Mouse (Mus musculus): ENCODE data around the gene Cep57l1. TPM values are rescaled to one million over a fixed set of nuclear protein-coding genes. Genes with fewer than 3 reads are reported as not detected.

Gene Cep57l1
- polyA plus RNA-seq, 1 experiment from 2014 or later, result 22.1 TPM

GRCm38 (mm10) chr10:41731932-41732331 is 77.7 kb downstream of the Cep57l1 start:
- H3K9me3 ChIP-seq, result no peaks in the 10 kb centered on the region
- H3K36me3 ChIP-seq, result peaks cover 4% of the 10 kb centered on the region; the same call in 1 of the 2 replicates
- 77% methylated on average over 4 of the region's 4 CpGs for WGBS
- no peak overlapping the region for H3K9ac ChIP-seq
- no peak overlapping the region for H3K4me2 ChIP-seq
- H3K27me3 ChIP-seq (replicated peaks), result no peaks in the 10 kb centered on the region
- 0 out of 2 replicates have a peak overlapping the region, but pooled peaks have one; percentile 60 for H3K27ac ChIP-seq
- H3K4me1 ChIP-seq, result no peaks in the 10 kb centered on the region
- no peak overlapping the region for H3K4me3 ChIP-seq (replicated peaks)
- ATAC-seq (ENCODE audit: insufficient read depth, low FRiP score, low read depth), result no peak

GRCm38 (mm10) chr10:41730746-41731145 is 78.9 kb downstream of the Cep57l1 start:
- no peak for ATAC-seq (ENCODE audit: insufficient read depth, low FRiP score, low read depth)
- no peaks in the 10 kb centered on the region for H3K9me3 ChIP-seq
- no peaks in the 10 kb centered on the region for H3K27me3 ChIP-seq (replicated peaks)
- H3K9ac ChIP-seq, result no peak overlapping the region
- peaks cover 4% of the 10 kb centered on the region; the same call in 1 of the 2 replicates for H3K36me3 ChIP-seq
- no peak overlapping the region for H3K27ac ChIP-seq
- no peak overlapping the region for H3K4me2 ChIP-seq
- no peaks in the 10 kb centered on the region for H3K4me1 ChIP-seq
- H3K4me3 ChIP-seq (replicated peaks), result no peak overlapping the region
- 89% methylated on average over 10 of the region's 10 CpGs for WGBS

- Histone ChIP-seq H3K9me3 (no peaks in the 10 kb centered on the region), H3K36me3 (peaks cover 4% of the 10 kb centered on the region; the same call in 1 of the 2 replicates), H3K4me2 (no peak overlapping the region), H3K27ac (no peak overlapping the region), H3K27me3 (replicated peaks) (no peaks in the 10 kb centered on the region), H3K9ac (no peak overlapping the region), H3K4me1 (no peaks in the 10 kb centered on the region), H3K4me3 (replicated peaks) (no peak overlapping the region)
- no peak for ATAC-seq (ENCODE audit: insufficient read depth, low FRiP score, low read depth)
- 86% methylated on average over 9 of the region's 9 CpGs for WGBS
These were observed 83.5 kb downstream of the Cep57l1 start for GRCm38 (mm10) chr10:41726215-41726614.

DNA sequence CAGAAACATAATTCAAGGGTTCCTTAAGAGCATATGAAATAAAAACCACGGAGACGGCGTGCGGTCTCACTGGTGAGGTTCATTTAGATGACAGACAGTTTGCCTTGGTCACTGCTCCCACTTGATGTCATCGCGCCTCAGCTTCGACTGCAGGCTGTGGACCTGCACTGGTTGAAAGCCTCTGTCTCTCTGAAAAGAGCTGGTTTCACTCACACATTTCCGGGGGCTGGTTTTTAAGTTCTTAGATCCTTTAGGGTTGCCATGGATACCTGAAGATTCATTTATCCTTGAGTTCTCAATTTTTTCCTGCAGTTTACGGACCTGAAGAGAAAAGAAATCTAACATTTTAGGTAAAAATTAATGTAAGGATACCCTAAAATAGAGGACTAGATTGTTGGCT is 90.1 kb downstream of the Cep57l1 start:
- no peak overlapping the region for H3K4me2 ChIP-seq
- no peak overlapping the region for H3K27ac ChIP-seq
- no peaks in the 10 kb centered on the region for H3K36me3 ChIP-seq
- no peak overlapping the region for H3K4me3 ChIP-seq (replicated peaks)
- WGBS, result 81% methylated on average over 9 of the region's 9 CpGs
- no peak for ATAC-seq (ENCODE audit: insufficient read depth, low FRiP score, low read depth)
- no peak overlapping the region for H3K9ac ChIP-seq
- H3K4me1 ChIP-seq, result peaks cover 4% of the 10 kb centered on the region; the same call in 1 of the 2 replicates
- H3K9me3 ChIP-seq, result no peaks in the 10 kb centered on the region
- no peaks in the 10 kb centered on the region for H3K27me3 ChIP-seq (replicated peaks)

DNA sequence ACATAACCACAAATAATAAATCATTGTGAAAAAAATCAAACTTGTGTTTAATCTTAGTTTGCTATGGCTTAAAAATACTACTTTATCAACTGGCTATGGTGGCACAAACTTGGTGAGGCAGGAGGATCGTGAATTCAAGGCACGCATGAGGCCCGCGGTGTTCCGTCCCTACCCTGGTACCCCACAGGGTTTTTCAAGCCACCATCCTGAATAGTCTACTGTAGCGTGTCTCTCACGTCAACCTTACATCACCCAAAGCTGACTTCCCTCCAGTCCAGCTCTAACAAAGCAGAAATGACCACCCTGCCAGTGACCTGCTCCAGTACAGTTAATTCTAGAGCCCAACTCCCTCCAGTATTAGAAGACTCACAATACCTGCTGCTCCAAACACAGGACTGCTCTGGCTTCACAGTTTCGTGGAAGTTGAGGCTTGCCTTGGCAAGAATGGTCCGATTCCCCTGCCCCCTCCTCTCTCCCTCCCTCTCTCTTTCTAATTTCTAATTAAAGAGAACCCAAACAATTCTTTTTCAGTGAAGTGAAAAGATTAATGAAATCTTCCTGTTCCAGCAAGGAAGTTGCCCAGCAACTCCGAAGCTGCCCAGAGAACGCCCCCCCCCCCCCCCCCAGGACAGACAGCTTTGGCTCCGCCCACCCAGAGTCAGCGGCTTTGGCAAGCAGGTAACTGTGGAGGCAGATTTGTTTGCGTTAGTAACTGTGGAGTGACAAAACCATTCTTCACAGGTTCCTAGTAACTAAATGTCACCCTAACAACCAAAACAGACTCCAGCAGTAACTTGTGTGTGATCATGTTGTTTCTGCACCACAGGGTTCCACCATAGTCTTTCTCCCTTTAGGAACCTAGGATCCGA is 93.4 kb downstream of the Cep57l1 start, which contains the start of gene Ccdc162:
Ccdc162 (minus strand) TSS at position 606 of the 869 bp plus-strand sequence.
- H3K9ac ChIP-seq, result no peak within 1 kb of the TSS
- peaks cover 4% of the 10 kb centered on the region; the same call in 1 of the 2 replicates for H3K4me1 ChIP-seq
- no peak; the same call in 1 of the 2 replicates for ATAC-seq (ENCODE audit: insufficient read depth, low FRiP score, low read depth)
- no peaks in the 10 kb centered on the region for H3K9me3 ChIP-seq
- H3K27me3 ChIP-seq (replicated peaks), result no peaks in the 10 kb centered on the region
- peak within 1 kb of the TSS; percentile 28; the same call in 1 of the 2 replicates for H3K27ac ChIP-seq
- H3K4me2 ChIP-seq, result no peak within 1 kb of the TSS; the same call in 1 of the 2 replicates
- no peak within 1 kb of the TSS for H3K4me3 ChIP-seq (replicated peaks)
- WGBS, result 52% methylated on average over 15 of the region's 15 CpGs
- H3K36me3 ChIP-seq, result no peaks in the 10 kb centered on the region

- Histone ChIP-seq H3K9me3 (no peaks in the 10 kb centered on the region), H3K27ac (no peak overlapping the region), H3K4me1 (peaks cover 4% of the 10 kb centered on the region; the same call in 1 of the 2 replicates), H3K4me2 (no peak overlapping the region), H3K9ac (no peak overlapping the region), H3K4me3 (replicated peaks) (no peak overlapping the region), H3K27me3 (replicated peaks) (no peaks in the 10 kb centered on the region), H3K36me3 (no peaks in the 10 kb centered on the region)
- 91% methylated on average over 14 of the region's 14 CpGs for whole genome bisulfite sequencing
- ATAC-seq (ENCODE audit: insufficient read depth, low FRiP score, low read depth), result no peak
These were observed 94.1 kb downstream of the Cep57l1 start for GRCm38 (mm10) chr10:41715557-41715956.

- ATAC-seq (ENCODE audit: insufficient read depth, low FRiP score, low read depth), result no peak
- 78% methylated on average over 7 of the region's 7 CpGs for WGBS
- H3K36me3 ChIP-seq, result no peaks in the 10 kb centered on the region
- no peaks in the 10 kb centered on the region for H3K27me3 ChIP-seq (replicated peaks)
- H3K4me1 ChIP-seq, result peaks cover 4% of the 10 kb centered on the region; the same call in 1 of the 2 replicates
- H3K9ac ChIP-seq, result no peak overlapping the region
- no peaks in the 10 kb centered on the region for H3K9me3 ChIP-seq
- H3K27ac ChIP-seq, result no peak overlapping the region
- no peak overlapping the region for H3K4me3 ChIP-seq (replicated peaks)
- no peak overlapping the region for H3K4me2 ChIP-seq
These were observed 98.2 kb downstream of the Cep57l1 start for GRCm38 (mm10) chr10:41711467-41711866.

GRCm38 (mm10) chr10:41710773-41711172 is 98.9 kb downstream of the Cep57l1 start:
- Histone ChIP-seq H3K27ac (no peak overlapping the region), H3K9ac (no peak overlapping the region), H3K4me1 (no peaks in the 10 kb centered on the region), H3K4me3 (replicated peaks) (no peak overlapping the region), H3K4me2 (no peak overlapping the region), H3K27me3 (replicated peaks) (no peaks in the 10 kb centered on the region), H3K36me3 (no peaks in the 10 kb centered on the region), H3K9me3 (no peaks in the 10 kb centered on the region)
- WGBS, result 76% methylated on average over 8 of the region's 8 CpGs
- ATAC-seq (ENCODE audit: insufficient read depth, low FRiP score, low read depth), result no peak

DNA sequence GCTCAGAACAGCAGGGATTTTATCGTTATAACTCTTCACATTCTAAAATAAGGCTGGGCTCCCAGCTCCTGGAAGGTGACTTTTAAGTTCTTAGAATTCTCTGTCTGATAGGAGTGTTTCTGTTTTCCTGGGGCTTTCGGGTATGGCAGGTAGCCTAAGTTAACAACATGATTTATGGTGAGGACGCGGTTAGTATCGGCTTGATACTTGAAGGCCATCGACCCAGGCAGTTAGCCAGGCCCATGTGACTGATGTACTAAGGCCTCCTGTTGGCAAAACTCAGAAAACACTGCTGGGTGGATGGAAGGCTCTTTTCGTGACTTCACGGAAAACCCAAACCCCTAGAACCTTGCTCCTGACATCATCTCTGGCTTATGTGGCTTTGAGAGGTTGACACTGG is 100.3 kb downstream of the Cep57l1 start:
- no peak overlapping the region for H3K4me3 ChIP-seq (replicated peaks)
- H3K27me3 ChIP-seq (replicated peaks), result no peaks in the 10 kb centered on the region
- 84% methylated on average over 8 of the region's 8 CpGs for WGBS
- no peaks in the 10 kb centered on the region for H3K4me1 ChIP-seq
- H3K4me2 ChIP-seq, result no peak overlapping the region
- no peak overlapping the region for H3K9ac ChIP-seq
- no peaks in the 10 kb centered on the region for H3K9me3 ChIP-seq
- no peak overlapping the region for H3K27ac ChIP-seq
- no peaks in the 10 kb centered on the region for H3K36me3 ChIP-seq
- ATAC-seq (ENCODE audit: insufficient read depth, low FRiP score, low read depth), result no peak

DNA sequence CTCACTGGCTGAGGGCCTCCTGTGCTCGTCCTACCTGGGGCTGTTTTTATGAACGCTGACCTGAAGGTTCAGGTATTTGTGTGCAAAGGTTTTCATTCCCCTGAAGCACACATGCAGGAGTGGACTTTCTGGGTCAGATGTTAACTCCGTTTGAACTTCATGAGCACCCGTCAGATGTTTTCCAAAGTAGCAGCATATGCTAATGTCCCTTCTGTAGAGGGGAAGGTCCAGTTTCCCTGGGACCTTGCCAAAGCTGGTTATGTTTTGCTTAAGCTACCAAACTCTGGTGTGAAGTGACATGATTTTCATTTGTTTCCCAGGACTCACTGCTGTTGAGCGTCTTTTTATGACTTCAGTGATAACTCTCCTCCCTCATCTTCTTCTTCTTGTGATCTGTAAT is 110.0 kb downstream of the Cep57l1 start:
- WGBS, result 79% methylated on average over 5 of the region's 5 CpGs
- Histone ChIP-seq H3K27me3 (replicated peaks) (no peaks in the 10 kb centered on the region), H3K4me1 (no peaks in the 10 kb centered on the region), H3K9ac (no peak overlapping the region), H3K9me3 (no peaks in the 10 kb centered on the region), H3K36me3 (no peaks in the 10 kb centered on the region), H3K4me2 (no peak overlapping the region), H3K27ac (no peak overlapping the region), H3K4me3 (replicated peaks) (no peak overlapping the region)
- ATAC-seq (ENCODE audit: insufficient read depth, low FRiP score, low read depth), result no peak

DNA sequence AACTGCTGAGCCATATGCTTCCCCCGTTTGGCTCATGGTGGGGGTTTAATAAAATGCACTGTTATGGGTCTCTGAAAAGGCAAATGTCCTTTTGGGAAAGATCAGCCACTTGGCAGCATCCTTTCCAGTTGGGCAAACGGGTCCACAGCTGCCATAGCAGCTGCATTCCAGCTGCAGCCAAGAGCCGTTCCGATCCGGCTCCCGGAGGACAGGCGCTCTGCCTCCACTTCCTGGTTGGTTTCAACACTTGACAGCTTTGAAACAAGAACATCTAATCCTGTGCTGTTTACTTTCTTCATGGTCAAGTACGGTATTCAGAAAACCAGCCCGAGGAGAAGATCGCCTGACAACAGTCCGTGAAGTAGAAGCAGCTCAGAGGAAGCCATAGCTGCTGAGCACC is 112.6 kb downstream of the Cep57l1 start:
- no peaks in the 10 kb centered on the region for H3K27me3 ChIP-seq (replicated peaks)
- no peak overlapping the region for H3K9ac ChIP-seq
- 57% methylated on average over 11 of the region's 11 CpGs for WGBS
- no peaks in the 10 kb centered on the region for H3K4me1 ChIP-seq
- no peaks in the 10 kb centered on the region for H3K9me3 ChIP-seq
- no peak overlapping the region for H3K27ac ChIP-seq
- no peak overlapping the region for H3K4me3 ChIP-seq (replicated peaks)
- no peaks in the 10 kb centered on the region for H3K36me3 ChIP-seq
- ATAC-seq (ENCODE audit: insufficient read depth, low FRiP score, low read depth), result no peak
- H3K4me2 ChIP-seq, result no peak overlapping the region

GRCm38 (mm10) chr10:41690978-41691377 is 118.7 kb downstream of the Cep57l1 start:
- Histone ChIP-seq H3K27ac (no peak overlapping the region), H3K4me1 (no peaks in the 10 kb centered on the region), H3K9me3 (no peaks in the 10 kb centered on the region), H3K4me2 (no peak overlapping the region), H3K4me3 (replicated peaks) (no peak overlapping the region), H3K36me3 (no peaks in the 10 kb centered on the region), H3K9ac (no peak overlapping the region), H3K27me3 (replicated peaks) (no peaks in the 10 kb centered on the region)
- ATAC-seq (ENCODE audit: insufficient read depth, low FRiP score, low read depth), result no peak
- WGBS, result 63% methylated on average over 4 of the region's 4 CpGs

Measured in stomach, embryonic 15.5 days (tissue).